Mouse (Mus musculus): ENCODE data around the gene Tmbim7.

DNA sequence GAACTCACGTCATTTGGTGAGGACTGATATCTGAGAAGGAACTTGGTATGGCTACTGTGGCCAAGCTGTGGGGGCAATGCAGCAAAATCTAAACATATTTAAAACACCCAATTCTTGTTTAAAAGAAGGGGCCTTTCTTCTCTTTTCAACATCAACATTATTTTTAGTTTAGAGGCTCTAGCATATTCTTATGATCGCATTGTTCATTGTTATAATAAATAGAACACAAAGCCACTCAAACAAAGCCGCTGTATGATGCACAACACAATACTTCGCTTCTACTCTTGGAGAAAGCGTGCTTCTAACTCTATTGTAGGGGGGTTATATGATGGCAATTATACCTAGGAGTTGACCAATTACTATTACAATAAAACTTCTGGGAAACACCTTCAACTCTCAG lies 64.8 kb downstream of the Tmbim7 start:
- TF ChIP-seq CTCF (conservative IDR thresholded peaks at IDR 0.05; ENCODE audit: low read length) (no peak), NANOG (IDR thresholded peaks at IDR 0.05; ENCODE audit: borderline replicate concordance, low read length) (no peak), POU5F1 (IDR thresholded peaks at IDR 0.05; ENCODE audit: borderline replicate concordance, low read length) (no peak)

Measured in E14TG2a.4 (cell line).